Comparison of ENCODE assay signal across 18 mouse cellular contexts in the genomic region with DNA sequence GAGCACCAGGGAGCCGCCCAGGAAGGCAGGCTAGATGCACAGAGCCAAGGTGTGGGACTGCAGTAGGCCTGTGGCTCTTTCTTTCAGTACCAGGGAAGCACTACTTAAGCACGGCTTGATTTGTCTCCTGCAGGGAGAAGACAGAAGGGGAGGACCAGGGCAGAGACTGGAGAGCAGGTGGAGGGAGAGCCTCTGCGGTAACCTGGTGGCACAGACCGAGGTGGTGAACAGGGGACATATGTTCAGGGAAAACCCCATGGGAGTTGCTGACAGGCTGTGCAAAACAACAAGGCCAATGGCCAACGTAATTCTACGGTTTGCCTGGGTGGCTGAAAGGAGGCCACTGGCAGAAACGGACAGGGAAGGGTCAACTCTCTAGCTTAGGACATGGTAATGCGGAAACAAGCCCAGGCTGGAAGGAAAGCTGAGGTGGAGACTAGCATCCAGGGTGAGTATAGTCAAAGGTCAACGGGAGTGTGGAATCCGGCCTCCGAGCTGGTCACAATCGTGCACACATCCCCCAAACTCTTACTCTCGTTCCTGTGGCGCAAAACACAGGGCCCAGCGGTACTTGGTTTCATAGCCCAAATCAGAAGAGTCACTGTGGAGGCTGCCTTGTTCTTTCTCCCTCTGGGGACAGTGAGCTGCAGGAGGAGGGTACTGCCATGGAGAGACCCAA. TPM values are rescaled to one million over a fixed set of nuclear protein-coding genes. Genes with fewer than 3 reads are reported as not detected.
DNase-seq lines count a peak whose midpoint lies in the region; ATAC-seq and TF ChIP-seq lines count a peak whose summit lies in the region.
"Had no signal": no experiment of that assay in that cellular context is flagged by ENCODE, and none has a peak within 500 bp of the region (broad histone marks: within the 10 kb centered on the region; RNA-seq: fewer than 3 reads in every experiment).

No protein-coding gene starts in this region.

- peaks cover 8% of the 10 kb centered on the region for H3K36me3 ChIP-seq in hindbrain, embryonic 12.5 days
- no peaks in the 10 kb centered on the region for H3K36me3 ChIP-seq in hindbrain, embryonic 11.5 days (ENCODE audit: control insufficient read depth, insufficient read depth, low read length)
- no peaks in the 10 kb centered on the region for H3K36me3 ChIP-seq in liver, embryonic 16.5 days (ENCODE audit: control insufficient read depth, insufficient read depth)

- no peak overlapping the region for H3K9ac ChIP-seq in hindbrain, embryonic 12.5 days
- H3K9ac ChIP-seq in hindbrain, embryonic 11.5 days (ENCODE audit: low read depth, low read length): no peak overlapping the region
- no peak overlapping the region for H3K9ac ChIP-seq in liver, embryonic 16.5 days (ENCODE audit: low read depth, low read length)

- no peak overlapping the region for H3K4me2 ChIP-seq in hindbrain, embryonic 12.5 days (replicated peaks)
- no peak overlapping the region for H3K4me2 ChIP-seq in hindbrain, embryonic 11.5 days (replicated peaks; ENCODE audit: low read depth, low read length)
- H3K4me2 ChIP-seq in liver, embryonic 16.5 days (ENCODE audit: low read depth, low read length): no peak overlapping the region

- no peak overlapping the region for H3K27ac ChIP-seq in hindbrain, embryonic 12.5 days
- no peak overlapping the region for H3K27ac ChIP-seq in hindbrain, embryonic 11.5 days (ENCODE audit: low read depth, low read length)
- no peak overlapping the region for H3K27ac ChIP-seq in liver, embryonic 16.5 days (ENCODE audit: low read length)
- no peak overlapping the region for H3K27ac ChIP-seq in left cerebral cortex, adult 2 months

- peak; percentile 46; the same call in 1 of the 2 replicates for ATAC-seq in hindbrain, embryonic 12.5 days (ENCODE audit: low FRiP score)
- no peak for ATAC-seq in hindbrain, embryonic 11.5 days (ENCODE audit: low FRiP score)
- peak; percentile 55 for ATAC-seq in liver, embryonic 16.5 days (ENCODE audit: low read depth)

- WGBS in hindbrain, embryonic 12.5 days: 65% methylated on average over 15 of the region's 15 CpGs
- 63% methylated on average over 15 of the region's 15 CpGs for WGBS in hindbrain, embryonic 11.5 days
- 68% methylated on average over 15 of the region's 15 CpGs for WGBS in liver, embryonic 16.5 days (ENCODE audit: insufficient replicate concordance)

- H3K4me3 ChIP-seq in hindbrain, embryonic 12.5 days: no peak overlapping the region
- no peak overlapping the region for H3K4me3 ChIP-seq in hindbrain, embryonic 11.5 days (ENCODE audit: low read depth, low read length)
- no peak overlapping the region for H3K4me3 ChIP-seq in liver, embryonic 16.5 days (ENCODE audit: low read depth, low read length)
- no peak overlapping the region for H3K4me3 ChIP-seq in left cerebral cortex, adult 2 months
- H3K4me3 ChIP-seq: myocyte had no signal

- peaks cover 7% of the 10 kb centered on the region; the same call in 1 of the 2 replicates for H3K4me1 ChIP-seq in hindbrain, embryonic 12.5 days
- H3K4me1 ChIP-seq in hindbrain, embryonic 11.5 days (replicated peaks; ENCODE audit: control insufficient read depth, insufficient read depth, low read length): no peaks in the 10 kb centered on the region
- H3K4me1 ChIP-seq in liver, embryonic 16.5 days (ENCODE audit: control insufficient read depth, low read depth, low read length): peaks cover 5% of the 10 kb centered on the region

- no peak for TF ChIP-seq CTCF in left cerebral cortex, adult 2 months (IDR thresholded peaks at IDR 0.05)

- intact Hi-C loops in left cerebral cortex, adult 2 months (cut with DNase I): no loop called here

- no peaks in the 10 kb centered on the region for H3K27me3 ChIP-seq in hindbrain, embryonic 12.5 days
- no peaks in the 10 kb centered on the region for H3K27me3 ChIP-seq in hindbrain, embryonic 11.5 days (ENCODE audit: control insufficient read depth, insufficient read depth, low read length)
- H3K27me3 ChIP-seq in liver, embryonic 16.5 days (ENCODE audit: control insufficient read depth, insufficient read depth, low read depth, low read length): no peaks in the 10 kb centered on the region
- H3K27me3 ChIP-seq: CH12.LX had no signal

- DNase-seq in hindbrain, embryonic 11.5 days (ENCODE audit: low spot score): no peak
- DNase-seq in cerebellum, adult 11 months: peak; percentile 47
- peak; percentile 41 to 43 for DNase-seq in cerebellum, postnatal 36 days
- no peak for DNase-seq in lung, postnatal 25 days (ENCODE audit: low spot score)
- DNase-seq in left cerebral cortex, adult 2 months (ENCODE audit: extremely low spot score in 1 of 2, low spot score in 2 of 2): no peak
- DNase-seq: heart, adult 18-20 months; kidney, postnatal 25 days; lung, postnatal 4 days; spleen, adult 18-20 months had no signal

- no peaks in the 10 kb centered on the region for H3K9me3 ChIP-seq in hindbrain, embryonic 12.5 days (replicated peaks)
- H3K9me3 ChIP-seq in hindbrain, embryonic 11.5 days (ENCODE audit: control insufficient read depth, low read length): no peaks in the 10 kb centered on the region
- no peaks in the 10 kb centered on the region for H3K9me3 ChIP-seq in liver, embryonic 16.5 days (replicated peaks; ENCODE audit: control insufficient read depth, low read length)

RNA-seq across cellular contexts. Expression of a gene that starts 20.7 kb away (rescaled TPM):
- polyA plus RNA-seq in hindbrain, embryonic 12.5 days (2016; fragmentation: Nextera tagmentation; extraction: Ambion mirVana): 84.4 and 92.5 TPM in 2 replicates
- polyA plus RNA-seq in hindbrain, embryonic 11.5 days (2014; fragmentation: Nextera tagmentation; extraction: Ambion mirVana): 74.8 and 87.5 TPM in 2 replicates
- 17.6 and 18.9 TPM in 2 replicates for polyA plus RNA-seq in liver, embryonic 16.5 days (2015; fragmentation: Nextera tagmentation; extraction: Ambion mirVana)
- 10 to 100 TPM; 11.9 to 12.8 TPM for total RNA-seq in left cerebral cortex, adult 2 months (2021)

RNA-seq across cellular contexts. Expression of a gene that starts 35.7 kb away (rescaled TPM):
- 2.3 and 2.4 TPM in 2 replicates for polyA plus RNA-seq in hindbrain, embryonic 12.5 days (2016; fragmentation: Nextera tagmentation; extraction: Ambion mirVana)
- polyA plus RNA-seq in hindbrain, embryonic 11.5 days (2014; fragmentation: Nextera tagmentation; extraction: Ambion mirVana): 2.7 and 3.8 TPM in 2 replicates
- 0.41 and 0.45 TPM in 2 replicates for polyA plus RNA-seq in liver, embryonic 16.5 days (2015; fragmentation: Nextera tagmentation; extraction: Ambion mirVana)
- 10 to 100 TPM; 86.7 to 87.4 TPM for total RNA-seq in left cerebral cortex, adult 2 months (2021)

RNA-seq across cellular contexts. Expression of a gene that starts 37.9 kb away (rescaled TPM):
- polyA plus RNA-seq in hindbrain, embryonic 12.5 days (2016; fragmentation: Nextera tagmentation; extraction: Ambion mirVana): not detected in 2 replicates
- not detected in 2 replicates for polyA plus RNA-seq in hindbrain, embryonic 11.5 days (2014; fragmentation: Nextera tagmentation; extraction: Ambion mirVana)
- not detected in 2 replicates for polyA plus RNA-seq in liver, embryonic 16.5 days (2015; fragmentation: Nextera tagmentation; extraction: Ambion mirVana)
- not detected for total RNA-seq in left cerebral cortex, adult 2 months (2021)
- total RNA-seq: CH12.LX; heart, adult 18-20 months; hematopoietic stem cell, adult 5-6 weeks; left cerebral cortex, postnatal 25 days had no signal
- polyA plus RNA-seq: brain, embryonic 14.5 days; embryonic facial prominence, embryonic 11.5 days; myocyte; thymus, postnatal 0 days had no signal

RNA-seq across cellular contexts. Expression of a gene that starts 38.5 kb away (rescaled TPM):
- polyA plus RNA-seq in hindbrain, embryonic 12.5 days (2016; fragmentation: Nextera tagmentation; extraction: Ambion mirVana): not detected in 2 replicates
- not detected in 2 replicates for polyA plus RNA-seq in hindbrain, embryonic 11.5 days (2014; fragmentation: Nextera tagmentation; extraction: Ambion mirVana)
- not detected in 2 replicates for polyA plus RNA-seq in liver, embryonic 16.5 days (2015; fragmentation: Nextera tagmentation; extraction: Ambion mirVana)
- not detected for total RNA-seq in left cerebral cortex, adult 2 months (2021)
- total RNA-seq: CH12.LX; heart, adult 18-20 months; hematopoietic stem cell, adult 5-6 weeks; left cerebral cortex, postnatal 25 days had no signal
- polyA plus RNA-seq: brain, embryonic 14.5 days; embryonic facial prominence, embryonic 11.5 days; myocyte; thymus, postnatal 0 days had no signal

RNA-seq across cellular contexts. Expression of a gene that starts 50.0 kb away (rescaled TPM):
- polyA plus RNA-seq in hindbrain, embryonic 12.5 days (2016; fragmentation: Nextera tagmentation; extraction: Ambion mirVana): not detected in 2 replicates
- polyA plus RNA-seq in hindbrain, embryonic 11.5 days (2014; fragmentation: Nextera tagmentation; extraction: Ambion mirVana): not detected in 2 replicates
- polyA plus RNA-seq in liver, embryonic 16.5 days (2015; fragmentation: Nextera tagmentation; extraction: Ambion mirVana): not detected in 2 replicates
- not detected for total RNA-seq in left cerebral cortex, adult 2 months (2021)
- total RNA-seq: CH12.LX; heart, adult 18-20 months; hematopoietic stem cell, adult 5-6 weeks; left cerebral cortex, postnatal 25 days had no signal
- polyA plus RNA-seq: embryonic facial prominence, embryonic 11.5 days; myocyte; thymus, postnatal 0 days had no signal

Comparison
In these comparisons a context has a peak if more than half of its experiments do, and no peak if none do; other contexts are left out.
1. DNase-seq: peak in cerebellum, adult 11 months (single experiment) and cerebellum, postnatal 36 days (2 of 2); none in hindbrain, embryonic 11.5 days (single experiment), lung, postnatal 25 days (single experiment) and left cerebral cortex, adult 2 months (0 of 2).